Mouse (Mus musculus) thymus, postnatal 36 days (tissue): ENCODE results near the gene Ppm1e.
A peak's percentile ranks its signal among the peaks of the same experiment; 100 is the strongest.

Source experiments
- DNase-seq, 2 experiments: peaks; one replicate each; pipeline ENCODE4 v3.0.0; 2022; ENCODE audit warnings: mixed read lengths in 2 of 2

The Ppm1e gene

GRCm38 (mm10) chr11:87247494-87247866 is 111.3 kb downstream of the Ppm1e start:
- DNase-seq, result no peak

DNA sequence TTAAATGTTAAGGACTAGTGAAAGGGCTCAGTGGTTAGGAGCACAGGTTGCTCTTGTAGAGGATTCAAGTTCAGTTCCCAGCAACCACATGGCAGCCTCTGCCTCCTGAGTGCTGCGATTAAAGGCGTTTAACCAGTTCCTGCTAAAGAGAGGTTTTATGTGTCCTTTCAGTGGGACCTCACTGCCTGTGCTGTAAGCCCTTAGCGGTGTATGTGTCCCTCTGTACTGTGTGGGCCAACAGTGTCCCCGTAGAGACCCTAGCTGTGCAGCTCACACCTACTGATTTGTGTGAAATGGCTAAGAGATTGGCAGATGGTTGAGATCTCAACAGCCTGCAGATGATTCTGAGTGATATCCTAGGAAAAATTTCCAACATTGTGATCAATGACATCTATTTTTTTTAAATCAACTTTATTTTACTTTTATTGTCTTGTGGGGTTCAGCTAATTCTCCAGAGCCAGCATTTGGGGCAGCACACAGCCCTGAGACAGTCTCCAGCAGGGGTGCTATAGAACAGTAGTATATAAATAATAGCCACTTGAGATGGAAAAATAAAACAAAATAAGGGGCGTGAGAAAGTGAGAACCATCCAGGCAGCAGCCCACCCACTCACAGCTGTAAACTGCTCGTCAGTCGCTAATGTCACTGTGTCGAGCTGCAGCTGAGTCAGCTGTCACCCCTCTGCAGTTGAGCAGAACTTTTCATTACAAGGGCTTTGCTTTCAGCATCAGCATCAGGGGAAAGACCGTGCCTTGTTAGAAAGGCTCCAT is 111.9 kb downstream of the Ppm1e start:
- peak in 1 of 2 experiments; percentile 29 for DNase-seq

DNA sequence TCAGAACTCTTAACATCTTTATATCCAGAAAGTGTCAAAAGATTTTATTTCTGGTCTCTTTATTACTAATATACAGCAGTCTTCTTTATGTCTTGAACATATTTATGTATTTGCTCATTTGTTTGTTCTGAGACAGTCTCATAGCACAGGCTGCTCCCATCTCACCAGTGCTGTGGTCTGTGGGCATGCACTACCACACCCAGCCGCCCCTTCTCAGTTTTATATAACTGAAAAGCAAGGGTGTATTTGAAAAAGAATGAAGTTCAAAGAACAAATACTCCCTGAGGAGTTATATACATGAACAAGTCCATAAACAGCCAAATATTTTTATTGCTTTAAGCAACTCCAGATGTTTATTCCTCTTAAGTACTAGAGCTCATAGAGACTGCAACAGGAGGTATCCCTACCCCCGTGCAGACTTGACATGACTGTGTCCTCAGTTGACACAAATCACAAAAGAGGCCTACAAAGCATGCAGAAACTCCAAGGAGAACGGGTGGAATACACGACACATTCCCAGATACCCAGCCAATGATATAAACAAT is 112.6 kb downstream of the Ppm1e start:
- DNase-seq, result no peak

DNA sequence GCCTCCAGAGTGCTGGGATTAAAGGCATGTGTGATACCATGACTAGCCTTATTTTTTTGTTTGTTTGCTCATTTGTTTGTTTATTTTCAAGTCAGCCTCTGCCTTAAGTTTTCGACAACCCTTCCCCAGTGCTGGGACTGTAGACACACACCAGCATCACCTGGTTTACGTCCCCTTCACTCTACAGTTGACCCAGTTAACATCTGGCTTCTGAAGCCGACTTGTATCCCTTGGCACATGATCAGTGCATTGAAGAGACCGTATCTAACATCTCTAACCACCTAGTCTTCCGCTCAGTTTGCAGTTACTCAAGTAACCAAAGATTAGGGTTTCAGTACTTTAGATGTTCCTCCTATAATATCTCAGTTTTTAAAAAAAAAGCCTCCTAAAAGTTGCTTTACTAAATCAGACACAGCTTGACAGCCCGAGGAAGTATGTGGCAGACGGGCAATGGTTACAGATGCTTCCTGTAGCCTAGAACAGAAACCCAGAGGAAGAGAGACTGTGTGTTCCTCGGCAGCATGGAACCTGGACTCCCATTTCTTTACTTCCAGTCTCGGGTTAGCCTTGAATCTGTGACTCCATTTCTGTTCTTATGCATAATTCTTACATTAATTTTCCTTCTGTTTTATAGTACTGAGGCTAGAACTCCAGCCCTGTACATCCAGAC is 113.5 kb downstream of the Ppm1e start:
- peak in 1 of 2 experiments; percentile 46 for DNase-seq

DNA sequence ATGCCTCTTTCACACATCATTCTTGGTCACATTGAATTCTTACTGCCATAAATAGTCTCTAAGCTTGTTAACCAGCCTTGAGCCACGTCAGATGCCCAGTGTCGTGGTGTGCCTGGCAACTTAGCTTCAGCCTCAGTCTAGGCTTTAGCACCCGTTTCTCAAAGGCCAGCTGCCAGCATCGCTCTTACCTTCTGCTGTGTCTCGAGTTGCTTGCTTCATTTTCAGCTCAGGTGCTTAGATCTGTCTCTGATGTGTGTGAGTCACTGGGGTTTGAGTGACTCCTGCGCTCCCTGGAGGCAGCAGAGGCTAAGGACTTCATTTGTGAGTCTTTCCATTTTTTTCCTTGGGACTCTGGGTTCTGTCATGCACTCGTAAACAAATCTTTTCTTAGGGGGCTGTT is 117.6 kb downstream of the Ppm1e start:
- DNase-seq, result peak; percentile 54 to 62

- DNase-seq, result no peak
Measured at GRCm38 (mm10) chr11:87240833-87241215, 118.0 kb downstream of the Ppm1e start.

DNA sequence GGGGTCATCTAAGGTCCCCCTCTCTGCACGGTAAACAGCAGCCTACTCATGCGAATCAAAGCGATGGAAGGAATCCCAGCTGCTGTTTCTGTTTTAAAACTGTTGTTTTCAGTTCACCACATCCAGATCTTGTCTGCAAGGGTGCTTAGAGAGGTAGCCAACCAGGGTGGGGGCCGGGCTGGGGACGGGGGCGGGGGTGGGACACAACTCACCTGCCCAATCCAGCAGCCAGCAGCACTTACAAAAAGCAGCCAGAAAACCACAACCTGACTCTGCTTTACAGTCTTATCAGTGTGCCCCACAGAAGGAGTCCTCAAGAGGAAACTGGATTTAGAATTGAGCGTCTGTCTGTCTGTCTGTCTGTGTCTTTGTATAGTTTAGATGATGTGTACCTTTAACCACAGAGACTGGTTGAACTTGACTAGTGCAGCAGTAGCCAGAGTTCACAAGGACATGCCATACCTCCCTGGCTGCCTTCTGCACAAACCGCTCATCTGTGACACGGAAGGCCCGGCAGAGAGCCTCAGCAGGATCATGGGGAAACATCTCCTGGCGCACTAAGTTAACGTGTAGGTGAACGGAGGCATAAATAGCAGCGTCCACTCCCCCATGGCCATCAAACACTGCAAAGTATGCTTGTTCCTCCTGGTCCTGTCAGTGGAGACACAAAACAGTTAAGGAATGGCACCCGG is 118.5 kb downstream of the Ppm1e start:
- peak in 1 of 2 experiments; percentile 49 for DNase-seq

DNA sequence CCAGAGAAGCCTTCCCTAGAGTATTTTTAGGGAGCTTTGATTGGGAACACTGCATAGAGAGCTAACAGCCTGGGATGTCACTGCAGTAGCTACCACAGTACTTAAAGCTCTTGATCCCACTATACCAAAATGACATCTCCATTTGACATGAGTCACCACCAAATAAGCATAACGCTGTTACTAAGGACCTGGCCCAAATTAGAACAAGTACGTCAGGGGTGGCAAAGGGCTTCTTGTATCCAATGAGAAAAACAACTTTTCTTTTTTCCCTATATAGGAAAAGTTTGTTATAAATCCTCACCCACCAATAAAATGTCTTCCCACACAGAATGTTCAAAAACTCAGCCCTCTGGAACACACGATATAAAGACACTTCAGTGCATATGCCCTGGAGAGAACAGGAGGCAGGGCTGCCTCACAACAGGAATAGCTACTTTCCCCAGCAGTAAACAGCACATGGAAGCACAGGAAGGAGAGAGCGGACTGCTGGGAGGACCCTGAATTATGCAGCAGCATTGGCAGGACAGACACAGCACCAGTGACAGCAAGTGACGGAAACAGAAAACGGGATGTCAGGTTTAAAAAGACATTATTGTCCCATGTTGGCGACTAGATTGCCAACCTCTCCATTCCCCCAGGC is 119.8 kb downstream of the Ppm1e start:
- DNase-seq, result no peak

DNA sequence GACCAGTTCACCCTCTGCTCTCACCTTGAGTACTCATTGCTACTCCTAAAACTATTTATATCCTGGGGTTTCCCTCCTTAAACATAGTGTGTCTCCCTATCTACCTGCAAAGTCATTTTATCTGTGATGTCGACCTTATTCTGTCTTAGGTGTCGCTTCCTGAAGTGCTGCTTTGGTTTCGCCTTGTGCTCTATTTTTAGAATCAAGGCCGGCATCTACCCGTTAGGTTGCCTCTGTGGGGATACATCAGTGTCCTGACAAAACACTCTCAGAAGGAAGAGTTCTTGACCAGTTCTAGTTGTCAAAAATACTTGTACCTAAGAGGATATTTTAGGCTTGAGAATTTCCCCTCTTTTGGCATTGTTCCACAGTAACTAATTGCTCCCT is 123.3 kb downstream of the Ppm1e start:
- no peak for DNase-seq

DNA sequence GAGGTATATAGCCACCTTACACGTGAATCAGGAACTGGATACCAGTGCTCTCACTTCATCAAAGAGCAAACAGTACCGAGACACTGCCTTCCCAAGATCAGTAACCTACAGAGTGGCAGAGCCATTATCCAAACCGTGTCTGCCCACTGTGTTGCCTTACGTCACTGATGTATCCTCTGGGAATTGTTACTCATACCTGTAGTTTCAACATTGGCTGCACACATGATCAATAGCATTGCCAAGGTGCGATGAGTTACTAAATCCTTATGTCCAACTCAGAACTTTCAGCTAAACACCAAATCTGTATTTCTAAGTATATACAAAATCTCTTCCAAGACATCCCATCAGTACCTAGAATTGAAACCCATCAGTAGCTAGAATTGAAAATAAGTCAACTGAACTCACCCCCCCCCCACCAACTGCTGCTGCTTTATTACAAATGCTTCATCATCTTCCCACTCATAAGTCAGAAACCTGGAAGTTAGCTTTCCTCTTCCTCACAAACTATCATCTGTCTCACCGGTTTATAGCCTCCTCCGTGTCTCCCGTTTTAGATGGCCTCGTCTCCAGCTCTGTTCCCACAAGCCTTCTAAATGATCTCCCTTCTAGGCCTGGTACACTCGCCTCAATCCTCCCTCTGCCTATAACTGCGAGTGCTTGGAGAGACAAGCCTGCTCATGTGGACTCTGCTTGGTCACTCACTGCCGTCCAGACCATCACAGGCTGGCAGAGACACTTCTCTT is 123.9 kb downstream of the Ppm1e start:
- no peak for DNase-seq

GRCm38 (mm10) chr11:87233377-87233776 is 125.4 kb downstream of the Ppm1e start:
- no peak for DNase-seq

DNA sequence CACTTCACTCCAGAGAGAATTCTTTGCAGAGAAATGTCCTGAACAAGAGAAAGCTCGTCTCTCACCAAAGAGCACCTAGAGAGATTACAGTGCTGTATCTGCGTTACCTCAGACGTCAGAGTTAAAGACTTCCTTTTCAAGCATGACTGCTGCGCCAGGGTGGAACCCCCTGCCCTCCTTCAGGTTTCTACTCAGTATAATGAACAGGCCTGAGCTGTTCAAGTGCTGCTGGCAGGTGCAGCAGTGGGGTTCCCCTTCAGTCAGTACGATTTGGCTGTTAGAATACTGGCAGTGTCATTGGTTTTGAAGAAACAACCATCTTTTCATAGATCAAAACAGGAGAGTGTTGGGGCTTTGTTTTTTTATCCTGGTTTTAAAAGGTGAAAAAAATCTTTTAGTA is 131.8 kb downstream of the Ppm1e start:
- no peak for DNase-seq

GRCm38 (mm10) chr11:87222686-87223085 is 136.1 kb downstream of the Ppm1e start:
- no peak for DNase-seq

DNA sequence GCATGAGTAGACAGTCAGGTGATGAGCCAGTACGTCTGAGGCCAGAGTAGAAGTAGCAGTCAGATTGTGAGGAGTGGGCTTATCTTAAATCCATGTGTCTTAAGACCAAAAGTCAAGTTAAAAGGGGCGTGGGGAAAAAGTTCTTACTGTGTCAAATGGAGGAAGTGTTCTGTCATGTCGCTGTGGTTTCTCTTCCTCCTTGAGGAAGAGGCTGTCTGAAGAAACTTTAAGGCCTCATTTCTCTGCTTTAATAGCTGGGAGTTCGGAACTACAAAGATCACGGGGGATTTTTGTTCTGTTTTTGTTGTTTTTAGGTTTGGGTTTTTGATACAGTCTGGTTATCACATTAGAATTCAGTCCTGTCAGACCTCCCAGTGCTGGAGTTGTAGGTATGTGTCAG is 146.5 kb downstream of the Ppm1e start:
- no peak for DNase-seq
